ENCODE assay signal across 8 mouse cellular contexts in genomic region chr3:68713550-68713949, GRCm38 (mm10). TPM values are rescaled to one million over a fixed set of nuclear protein-coding genes. Genes with fewer than 3 reads are reported as not detected.
A peak's percentile ranks its signal among the peaks of the same experiment; 100 is the strongest.
DNase-seq lines count a peak whose midpoint lies in the region; ATAC-seq and TF ChIP-seq lines count a peak whose summit lies in the region.

No protein-coding gene starts in this region.

- 0 out of 2 replicates have a peak, but pooled peaks have one; percentile 48 for ATAC-seq in kidney, embryonic 14.5 days (ENCODE audit: low FRiP score, low TSS enrichment)

- no peak for TF ChIP-seq POLR2A in heart, adult 2 months (IDR thresholded peaks at IDR 0.05; ENCODE audit: insufficient read depth, low read depth, low read length)
- no peak for TF ChIP-seq POLR2A in lung, adult 2 months (IDR thresholded peaks at IDR 0.05; ENCODE audit: borderline replicate concordance, extremely low read depth, low read depth, low read length)

- no peaks in the 10 kb centered on the region for H3K36me3 ChIP-seq in heart, adult 2 months (ENCODE audit: control insufficient read depth, insufficient read depth, low read length)
- no peaks in the 10 kb centered on the region for H3K36me3 ChIP-seq in kidney, embryonic 14.5 days (ENCODE audit: control insufficient read depth, insufficient read depth, low read length)

- H3K79me2 ChIP-seq in heart, adult 2 months (replicated peaks; ENCODE audit: control insufficient read depth, insufficient read depth, low read length), result no peaks in the 10 kb centered on the region

- H3K27ac ChIP-seq in heart, adult 2 months, result no peak overlapping the region
- H3K27ac ChIP-seq in kidney, embryonic 14.5 days (ENCODE audit: low read depth, low read length), result no peak overlapping the region

- intact Hi-C loops in heart, adult 2 months (cut with DNase I), result loop anchor here (1.0 to 10.0 kb wide), 2 partner anchors 241 to 657 kb away; no protein-coding TSS in a partner anchor

- H3K9me3 ChIP-seq in kidney, embryonic 14.5 days (ENCODE audit: control insufficient read depth, low read length), result no peaks in the 10 kb centered on the region

- no peaks in the 10 kb centered on the region for H3K27me3 ChIP-seq in heart, adult 2 months (ENCODE audit: control insufficient read depth, insufficient read depth, low read length)
- H3K27me3 ChIP-seq in kidney, embryonic 14.5 days (ENCODE audit: control insufficient read depth, insufficient read depth, low read length), result no peaks in the 10 kb centered on the region

- 5% methylated on average over 7 of the region's 7 CpGs for WGBS in heart, adult 2 months
- WGBS in kidney, embryonic 14.5 days, result 12% methylated on average over 7 of the region's 7 CpGs
- WGBS in lung, adult 2 months, result 7% methylated on average over 7 of the region's 7 CpGs

- no peak overlapping the region for H3K4me2 ChIP-seq in kidney, embryonic 14.5 days (replicated peaks; ENCODE audit: low read depth, low read length)

- H3K4me3 ChIP-seq in heart, adult 2 months, result peak overlapping the region; percentile 19; the same call in 1 of the 2 replicates
- H3K4me3 ChIP-seq in kidney, embryonic 14.5 days (ENCODE audit: low read length), result no peak overlapping the region
- H3K4me3 ChIP-seq in lung, adult 2 months (replicated peaks; ENCODE audit: extremely low read depth, low read depth, low read length), result no peak overlapping the region

- DNase-seq in gastrocnemius, adult 18-20 months (ENCODE audit: low spot score), result peak; percentile 50
- DNase-seq in gastrocnemius, adult 8-10 months (ENCODE audit: low spot score in 2 of 2), result no peak
- peak; percentile 56 for DNase-seq in MEL-GATA-1-ER (ENCODE audit: extremely low read depth, low read depth)
- DNase-seq in cerebellum, postnatal 14 days, result peak; percentile 77 to 81
- DNase-seq in heart, adult 2 months, result peak; percentile 40 to 66
- DNase-seq in lung, adult 2 months, result peak; percentile 50
- peak; percentile 79 for DNase-seq in right cerebral cortex, postnatal 14 days

- no peak overlapping the region; the same call in 1 of the 2 replicates for H3K9ac ChIP-seq in heart, adult 2 months (ENCODE audit: low read depth, low read length)
- no peak overlapping the region for H3K9ac ChIP-seq in kidney, embryonic 14.5 days (ENCODE audit: low read depth, low read length)

- H3K4me1 ChIP-seq in heart, adult 2 months (ENCODE audit: control insufficient read depth, insufficient read depth, low read length), result no peaks in the 10 kb centered on the region
- H3K4me1 ChIP-seq in kidney, embryonic 14.5 days (ENCODE audit: control insufficient read depth, insufficient read depth, low read length), result no peaks in the 10 kb centered on the region
- no peaks in the 10 kb centered on the region for H3K4me1 ChIP-seq in lung, adult 2 months (ENCODE audit: control insufficient read depth, insufficient read depth, low read length)

- no peak for TF ChIP-seq EP300 in heart, adult 2 months (IDR thresholded peaks at IDR 0.05; ENCODE audit: insufficient read depth, low read depth, low read length)

- peak; percentile 96 for TF ChIP-seq CTCF in heart, adult 2 months (IDR thresholded peaks at IDR 0.05)
- peak; percentile 48; the same call in 1 of the 2 replicates for TF ChIP-seq CTCF in lung, adult 2 months (IDR thresholded peaks at IDR 0.05; ENCODE audit: insufficient read depth, low read length)

RNA-seq across cellular contexts. Expression of gene Il12a, which starts 23.1 kb away (rescaled TPM):
- total RNA-seq in gastrocnemius, adult 18-20 months (2021), result 10 to 100 TPM in 1 of 2 experiments, 1 to 10 TPM in 1; 5.6 to 10.1 TPM
- 10 to 100 TPM in 3 of 4 experiments, 1 to 10 TPM in 1; 8.7 to 12.5 (median 10.7) TPM for total RNA-seq in gastrocnemius, adult 8-10 months (2022)
- under 1 TPM in 1 of 2 experiments, not detected in 1; 0.23 TPM for total RNA-seq in heart, adult 2 months (2021)
- polyA plus RNA-seq in heart, adult 2 months (2012; rRNA removed), result 0.84 and 1.2 TPM in 2 replicates
- 0.20 and 0.47 TPM in 2 replicates for polyA plus RNA-seq in kidney, embryonic 14.5 days (2014; fragmentation: Nextera tagmentation; extraction: Ambion mirVana)
- polyA plus RNA-seq in lung, adult 2 months (2012; rRNA removed), result 3.8 and 8.0 TPM in 2 replicates

Comparison
In these comparisons a context has a peak if more than half of its experiments do, and no peak if none do; other contexts are left out.
1. DNase-seq: peak in gastrocnemius, adult 18-20 months (single experiment), MEL-GATA-1-ER (single experiment), cerebellum, postnatal 14 days (2 of 2), heart, adult 2 months (2 of 2), lung, adult 2 months (single experiment) and right cerebral cortex, postnatal 14 days (single experiment); none in gastrocnemius, adult 8-10 months (0 of 2).
2. RNA of gene Il12a, which starts 23.1 kb away (total RNA-seq): 8.7 to 12.5 TPM in gastrocnemius, adult 8-10 months and 5.6 to 10.1 TPM in gastrocnemius, adult 18-20 months; 0.23 TPM in heart, adult 2 months; every median in the first group is over 4 times any median in the second.